Mouse (Mus musculus) embryonic facial prominence, embryonic 10.5 days (tissue): Measurements from ENCODE around the gene Kdm1a. TPM values are rescaled to one million over a fixed set of nuclear protein-coding genes. Genes with fewer than 3 reads are reported as not detected.

Source experiments
- DNase-seq: peaks from one replicate; pipeline ENCODE4 v3.0.0-alpha.2; 2017; ENCODE audit warnings: low spot score
- H3K27ac ChIP-seq: fragments of 300-500 bp; sonication (generic); replicated peaks from 2 replicates; pipeline ENCODE4 v1.5.1; 2016; ENCODE audit warnings: mild to moderate bottlenecking
- H3K27me3 ChIP-seq: fragments of 300-500 bp; sonication (generic); replicated peaks from 2 replicates; pipeline ENCODE4 v1.6.1; 2016; ENCODE audit warnings: low read depth, mild to moderate bottlenecking; ENCODE audit not compliant: poor library complexity, severe bottlenecking
- H3K36me3 ChIP-seq: fragments of 300-500 bp; sonication (generic); replicated peaks from 2 replicates; pipeline ENCODE4 v1.6.1; 2016; ENCODE audit warnings: mild to moderate bottlenecking, moderate library complexity
- H3K4me1 ChIP-seq: fragments of 300-500 bp; sonication (generic); 2 replicates; pipeline ENCODE4 v1.6.1; 2016
- H3K4me3 ChIP-seq: fragments of 300-500 bp; sonication (generic); 2 replicates; pipeline ENCODE4 v1.5.1; 2016; ENCODE audit warnings: mild to moderate bottlenecking, moderate library complexity
- H3K9me3 ChIP-seq: fragments of 300-500 bp; sonication (generic); 2 replicates; pipeline ENCODE4 v1.6.1; 2016; ENCODE audit warnings: mild to moderate bottlenecking
- WGBS: fragments of 180-500 bp; shearing (Covaris S2); methylation state at CpG from one replicate; pipeline ENCODE4 v1.1.7; 2016; 5-methylcytosine and 5-hydroxymethylcytosine counted together
- polyA plus RNA-seq: library from polyadenylated mRNA; unstranded; fragments of >200 nt; fragmentation: Nextera tagmentation; extraction: Ambion mirVana; gene quantifications from 2 replicates; pipeline ENCODE4 v1.2.1, GENCODE M21; 2016

The Kdm1a gene
- polyA plus RNA-seq, 1 experiment from 2014 or later = 54.2 TPM

GRCm38 (mm10) chr4:136557638-136558037 lies 44.9 kb downstream of the Kdm1a start:
- WGBS = 90% methylated on average over 2 of the region's 2 CpGs
- no peak for DNase-seq
- Histone ChIP-seq H3K36me3 (peaks cover 98% of the 10 kb centered on the region), H3K9me3 (no peaks in the 10 kb centered on the region), H3K4me3 (no peak overlapping the region), H3K27me3 (no peaks in the 10 kb centered on the region), H3K4me1 (no peaks in the 10 kb centered on the region), H3K27ac (no peak overlapping the region)

DNA sequence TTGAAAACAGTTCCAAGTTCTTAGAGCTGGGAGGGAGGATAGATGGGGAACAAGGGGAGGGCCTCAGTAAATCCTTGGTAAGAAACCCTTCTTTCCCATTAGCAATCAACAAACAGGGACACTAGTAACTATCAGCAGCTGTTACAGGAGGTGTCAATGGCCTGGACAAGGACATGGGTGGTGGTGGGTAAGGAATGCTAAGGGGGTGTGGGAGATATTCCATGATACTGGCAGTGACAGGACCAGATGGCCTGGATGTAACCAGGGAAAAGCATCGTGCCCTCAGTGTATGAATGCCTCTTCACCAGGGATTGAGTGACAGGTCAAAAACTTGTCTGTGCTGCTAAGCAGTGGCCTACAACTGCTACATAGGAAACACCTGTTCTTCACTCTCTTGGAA lies 49.4 kb downstream of the Kdm1a start:
- WGBS = 92% methylated on average over 1 of the region's 1 CpGs
- no peak overlapping the region for H3K4me3 ChIP-seq
- H3K36me3 ChIP-seq = peaks cover 98% of the 10 kb centered on the region
- no peak for DNase-seq
- H3K27ac ChIP-seq = no peak overlapping the region
- H3K9me3 ChIP-seq = no peaks in the 10 kb centered on the region
- no peaks in the 10 kb centered on the region for H3K27me3 ChIP-seq
- no peaks in the 10 kb centered on the region for H3K4me1 ChIP-seq

DNA sequence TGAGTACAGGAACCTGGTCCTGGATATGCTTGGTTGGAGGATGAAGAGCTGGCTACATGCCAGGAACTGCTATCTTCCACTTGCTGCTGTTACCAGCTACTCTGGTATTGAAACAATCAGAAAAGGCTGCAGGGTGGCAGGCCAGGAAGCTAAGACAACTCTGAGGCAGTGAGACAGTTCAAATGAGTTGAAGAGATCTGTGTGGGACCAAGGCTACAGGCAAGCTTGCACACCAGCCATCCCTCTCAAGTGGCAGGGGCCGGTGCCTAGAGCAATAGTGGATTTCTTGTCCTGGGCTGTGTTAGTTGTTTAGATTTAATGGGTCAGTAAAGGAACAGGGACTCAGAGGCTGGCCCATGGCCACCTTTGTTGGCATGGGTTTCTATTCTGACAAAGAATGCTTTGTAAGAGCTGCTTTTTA lies 54.1 kb downstream of the Kdm1a start:
- H3K27me3 ChIP-seq = no peaks in the 10 kb centered on the region
- H3K4me1 ChIP-seq = no peaks in the 10 kb centered on the region
- H3K36me3 ChIP-seq = peaks cover 100% of the 10 kb centered on the region
- H3K27ac ChIP-seq = no peak overlapping the region
- H3K4me3 ChIP-seq = no peak overlapping the region
- WGBS = 81% methylated on average over 1 of the region's 1 CpGs
- DNase-seq = no peak
- no peaks in the 10 kb centered on the region for H3K9me3 ChIP-seq

GRCm38 (mm10) chr4:136547721-136548120 lies 54.8 kb downstream of the Kdm1a start:
- no peaks in the 10 kb centered on the region for H3K9me3 ChIP-seq
- no peaks in the 10 kb centered on the region for H3K4me1 ChIP-seq
- H3K4me3 ChIP-seq = no peak overlapping the region
- no peak overlapping the region for H3K27ac ChIP-seq
- H3K36me3 ChIP-seq = peaks cover 100% of the 10 kb centered on the region
- DNase-seq = no peak
- H3K27me3 ChIP-seq = no peaks in the 10 kb centered on the region
- WGBS = 83% methylated on average over 1 of the region's 1 CpGs

DNA sequence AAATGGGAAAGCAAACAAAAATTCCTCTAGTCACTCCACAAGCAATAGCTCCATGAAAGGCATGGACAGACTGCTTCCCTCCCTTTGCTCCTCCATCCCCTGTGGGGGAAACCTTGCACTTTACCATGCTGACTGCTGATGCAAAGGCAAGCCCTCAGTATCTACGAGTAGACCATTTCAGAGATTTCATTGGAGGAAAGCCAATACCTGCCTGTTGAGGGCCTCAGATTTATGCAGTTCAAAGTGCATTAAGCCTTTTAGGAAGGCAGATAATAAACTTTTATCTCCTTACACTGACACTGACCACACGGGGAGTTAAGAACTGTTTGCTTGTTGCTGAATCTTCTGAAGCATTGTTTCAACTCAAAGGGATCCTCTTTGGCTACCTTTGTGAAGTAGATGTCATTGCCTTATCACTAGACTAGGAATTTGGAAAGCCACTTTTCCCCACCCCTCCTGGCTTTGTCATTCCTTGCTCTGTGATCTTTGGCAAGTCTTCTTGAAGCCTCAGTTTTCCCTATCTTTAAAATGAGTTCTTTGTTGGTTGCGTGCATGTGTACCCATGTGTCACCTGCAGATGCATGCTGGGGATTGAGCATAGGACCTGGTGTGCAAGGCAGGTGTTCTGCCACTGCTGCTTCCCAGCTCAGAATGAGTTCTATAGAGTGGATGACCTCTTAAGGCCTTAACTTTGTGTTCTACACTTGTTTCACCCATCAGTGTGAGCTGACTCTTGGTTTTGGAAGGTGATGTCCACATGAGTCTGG lies 56.1 kb downstream of the Kdm1a start:
- peaks cover 100% of the 10 kb centered on the region for H3K36me3 ChIP-seq
- no peaks in the 10 kb centered on the region for H3K4me1 ChIP-seq
- no peak overlapping the region for H3K27ac ChIP-seq
- 87% methylated on average over 3 of the region's 3 CpGs for WGBS
- no peak for DNase-seq
- H3K4me3 ChIP-seq = no peak overlapping the region
- no peaks in the 10 kb centered on the region for H3K9me3 ChIP-seq
- no peaks in the 10 kb centered on the region for H3K27me3 ChIP-seq

- H3K4me1 ChIP-seq = no peaks in the 10 kb centered on the region
- H3K27ac ChIP-seq = no peak overlapping the region
- H3K27me3 ChIP-seq = no peaks in the 10 kb centered on the region
- H3K36me3 ChIP-seq = peaks cover 100% of the 10 kb centered on the region
- DNase-seq = no peak
- no peaks in the 10 kb centered on the region for H3K9me3 ChIP-seq
- WGBS = 97% methylated on average over 3 of the region's 3 CpGs
- no peak overlapping the region for H3K4me3 ChIP-seq
These were observed 57.4 kb downstream of the Kdm1a start for GRCm38 (mm10) chr4:136545151-136545550.

- no peaks in the 10 kb centered on the region for H3K4me1 ChIP-seq
- peaks cover 52% of the 10 kb centered on the region for H3K36me3 ChIP-seq
- no peak overlapping the region for H3K27ac ChIP-seq
- peak; percentile 40 for DNase-seq
- no peak overlapping the region for H3K4me3 ChIP-seq
- no peaks in the 10 kb centered on the region for H3K27me3 ChIP-seq
- no peaks in the 10 kb centered on the region for H3K9me3 ChIP-seq
- 22% methylated on average over 4 of the region's 4 CpGs for WGBS
These were observed 76.1 kb downstream of the Kdm1a start for GRCm38 (mm10) chr4:136526412-136526811.

DNA sequence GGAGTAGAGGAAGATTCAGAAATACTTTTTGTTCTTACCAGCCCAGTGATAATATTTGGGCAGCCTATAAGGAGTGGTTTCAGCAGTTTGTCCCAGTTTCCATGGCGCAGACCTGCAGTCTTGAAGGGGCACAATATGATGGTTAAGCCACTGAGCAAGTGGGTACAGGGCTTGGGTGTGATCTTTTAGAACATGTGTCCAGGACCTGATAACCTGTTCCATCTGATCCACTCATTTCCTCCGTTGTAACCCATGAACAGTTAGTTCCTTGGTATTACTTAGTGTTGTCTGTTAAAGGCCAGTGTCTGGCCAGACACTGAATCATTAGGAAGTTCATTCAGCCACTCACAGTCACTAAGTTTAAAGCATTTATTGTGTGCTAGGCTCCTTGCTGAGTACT lies 78.2 kb downstream of the Kdm1a start:
- Histone ChIP-seq H3K9me3 (no peaks in the 10 kb centered on the region), H3K4me1 (no peaks in the 10 kb centered on the region), H3K36me3 (peaks cover 42% of the 10 kb centered on the region), H3K4me3 (no peak overlapping the region), H3K27me3 (no peaks in the 10 kb centered on the region), H3K27ac (no peak overlapping the region)
- no peak for DNase-seq
- WGBS = 89% methylated on average over 2 of the region's 2 CpGs

- peaks cover 27% of the 10 kb centered on the region for H3K36me3 ChIP-seq
- DNase-seq = no peak
- whole genome bisulfite sequencing = 82% methylated on average over 5 of the region's 5 CpGs
These were observed 80.6 kb downstream of the Kdm1a start for GRCm38 (mm10) chr4:136521898-136522297.

GRCm38 (mm10) chr4:136519866-136520265 lies 82.7 kb downstream of the Kdm1a start:
- Histone ChIP-seq H3K27me3 (no peaks in the 10 kb centered on the region), H3K27ac (no peak overlapping the region), H3K4me1 (peaks cover 10% of the 10 kb centered on the region; the same call in 1 of the 2 replicates), H3K9me3 (no peaks in the 10 kb centered on the region), H3K36me3 (peaks cover 24% of the 10 kb centered on the region), H3K4me3 (no peak overlapping the region)
- no peak for DNase-seq

More at GRCm38 (mm10) chr4:136521898-136522297, 80.6 kb downstream of the Kdm1a start:
- Histone ChIP-seq H3K27ac (no peak overlapping the region), H3K9me3 (no peaks in the 10 kb centered on the region), H3K27me3 (no peaks in the 10 kb centered on the region), H3K4me1 (no peaks in the 10 kb centered on the region), H3K4me3 (no peak overlapping the region)

GRCm38 (mm10) chr4:136518576-136518975 lies 83.9 kb downstream of the Kdm1a start:
- DNase-seq = no peak
- WGBS = 92% methylated on average over 2 of the region's 2 CpGs
- Histone ChIP-seq H3K27me3 (no peaks in the 10 kb centered on the region), H3K36me3 (peaks cover 13% of the 10 kb centered on the region), H3K27ac (no peak overlapping the region), H3K4me1 (peaks cover 15% of the 10 kb centered on the region), H3K4me3 (no peak overlapping the region), H3K9me3 (no peaks in the 10 kb centered on the region)

GRCm38 (mm10) chr4:136518141-136518540 lies 84.4 kb downstream of the Kdm1a start:
- no peak for DNase-seq
- peaks cover 11% of the 10 kb centered on the region for H3K36me3 ChIP-seq
- 87% methylated on average over 2 of the region's 2 CpGs for WGBS
- no peaks in the 10 kb centered on the region for H3K9me3 ChIP-seq
- H3K27ac ChIP-seq = no peak overlapping the region
- H3K4me3 ChIP-seq = no peak overlapping the region
- peaks cover 19% of the 10 kb centered on the region for H3K4me1 ChIP-seq
- no peaks in the 10 kb centered on the region for H3K27me3 ChIP-seq

- Histone ChIP-seq H3K9me3 (no peaks in the 10 kb centered on the region), H3K4me3 (no peak overlapping the region)
- no peak for DNase-seq
These were observed 89.6 kb downstream of the Kdm1a start for GRCm38 (mm10) chr4:136512905-136513304.

More at GRCm38 (mm10) chr4:136512905-136513304, 89.6 kb downstream of the Kdm1a start:
- Histone ChIP-seq H3K27ac (no peak overlapping the region), H3K36me3 (peaks cover 3% of the 10 kb centered on the region; the same call in 1 of the 2 replicates), H3K4me1 (peaks cover 34% of the 10 kb centered on the region), H3K27me3 (no peaks in the 10 kb centered on the region)
